Mouse (Mus musculus): ENCODE measurements around the gene Cntn1.

GRCm38 (mm10) chr15:92154921-92155320 lies 104.0 kb downstream of the Cntn1 start:
- TF ChIP-seq CTCF (IDR thresholded peaks at IDR 0.05; ENCODE audit: borderline replicate concordance, insufficient read depth, low read depth, low read length) (no peak), POLR2A (IDR thresholded peaks at IDR 0.05; ENCODE audit: borderline replicate concordance, insufficient read depth, low read length) (no peak)
